Mouse (Mus musculus): ENCODE data around the gene Ubtf.

Ubtf gene

GRCm38 (mm10) chr11:102276411-102276915 is 43.1 kb downstream of the Ubtf start:
- CTCF ChIA-PET = interaction anchor here (1.1 kb wide), 1 partner anchor 156 kb away, joined by 4 read pairs; no protein-coding TSS in a partner anchor

- CTCF ChIA-PET = no interaction called here
Observed at GRCm38 (mm10) chr11:102268520-102269244, 50.9 kb downstream of the Ubtf start, which contains the start of gene Asb16. Gene Asb16, plus strand, starts transcription at chr11:102268743.

- CTCF ChIA-PET = no interaction called here
Observed at GRCm38 (mm10) chr11:102267480-102267879, 52.1 kb downstream of the Ubtf start.

GRCm38 (mm10) chr11:102266631-102267355 is 52.7 kb downstream of the Ubtf start:
- CTCF ChIA-PET = interaction anchor here (0.7 kb wide), 1 partner anchor 19 kb away, joined by 3 read pairs; no protein-coding TSS in a partner anchor

- CTCF ChIA-PET = no interaction called here
Observed at GRCm38 (mm10) chr11:102265816-102266215, 53.7 kb downstream of the Ubtf start.

- CTCF ChIA-PET = no interaction called here
Observed at GRCm38 (mm10) chr11:102263211-102263610, 56.3 kb downstream of the Ubtf start.

GRCm38 (mm10) chr11:102258521-102258920 is 61.0 kb downstream of the Ubtf start:
- CTCF ChIA-PET = interaction anchor here (0.7 kb wide), 1 partner anchor 27 kb away, joined by 15 read pairs; no protein-coding TSS in a partner anchor

GRCm38 (mm10) chr11:102258095-102258494 is 61.4 kb downstream of the Ubtf start:
- CTCF ChIA-PET = interaction anchor here (0.7 kb wide), 1 partner anchor 27 kb away, joined by 15 read pairs; no protein-coding TSS in a partner anchor

GRCm38 (mm10) chr11:102257514-102257913 is 62.0 kb downstream of the Ubtf start:
- CTCF ChIA-PET = no interaction called here
